7 mouse cellular contexts compared by ENCODE assay signal in the genomic region with DNA sequence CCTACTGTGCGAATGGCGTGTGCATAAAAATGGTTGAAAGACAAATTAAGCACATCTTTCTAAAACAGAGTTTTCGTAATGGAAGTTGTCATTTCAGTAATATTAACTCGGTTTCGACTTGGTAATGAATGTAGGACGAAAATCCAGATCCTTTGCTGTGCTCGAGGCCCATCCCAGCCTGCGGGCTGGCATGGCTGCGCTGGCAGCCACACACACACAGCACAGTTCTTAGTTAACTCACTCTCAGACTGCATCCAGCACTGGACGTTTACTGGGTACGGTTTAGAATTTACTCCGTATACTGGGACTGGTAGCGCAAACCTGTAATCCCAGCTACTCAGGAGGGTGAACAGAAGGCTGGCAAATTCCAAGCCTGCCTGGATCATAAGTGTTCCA. TPM values are rescaled to one million over a fixed set of nuclear protein-coding genes. Genes with fewer than 3 reads are reported as not detected.
DNase-seq lines count a peak whose midpoint lies in the region; ATAC-seq and TF ChIP-seq lines count a peak whose summit lies in the region.

No protein-coding gene starts in this region.

- no peak for TF ChIP-seq CTCF in lung, postnatal 0 days (IDR thresholded peaks at IDR 0.05)
- TF ChIP-seq CTCF in hindbrain, postnatal 0 days (IDR thresholded peaks at IDR 0.05; ENCODE audit: low read depth): no peak

- H3K9ac ChIP-seq in lung, postnatal 0 days (replicated peaks; ENCODE audit: low read depth): 0 out of 2 replicates have a peak overlapping the region, but pooled peaks have one; percentile 6
- H3K9ac ChIP-seq in embryonic facial prominence, embryonic 14.5 days (ENCODE audit: low read depth, low read length): peak overlapping the region; percentile 95
- H3K9ac ChIP-seq in hindbrain, postnatal 0 days (replicated peaks; ENCODE audit: low read length): peak overlapping the region; percentile 96

- H3K4me1 ChIP-seq in lung, postnatal 0 days (ENCODE audit: insufficient read depth, low read depth, low read length): peaks cover 8% of the 10 kb centered on the region; the same call in 1 of the 2 replicates
- peaks cover 19% of the 10 kb centered on the region for H3K4me1 ChIP-seq in embryonic facial prominence, embryonic 14.5 days (ENCODE audit: control insufficient read depth, insufficient read depth, low read length)
- H3K4me1 ChIP-seq in hindbrain, postnatal 0 days (ENCODE audit: insufficient read depth, low read length): peaks cover 10% of the 10 kb centered on the region; the same call in 1 of the 2 replicates

- no peaks in the 10 kb centered on the region for H3K9me3 ChIP-seq in lung, postnatal 0 days (ENCODE audit: low read length)
- H3K9me3 ChIP-seq in embryonic facial prominence, embryonic 14.5 days (ENCODE audit: control insufficient read depth, low read length): 0 out of 2 replicates have a peak, but pooled peaks cover 4% of the 10 kb centered on the region
- H3K9me3 ChIP-seq in hindbrain, postnatal 0 days (ENCODE audit: low read length): no peaks in the 10 kb centered on the region

- H3K4me2 ChIP-seq in lung, postnatal 0 days (replicated peaks; ENCODE audit: low read depth, low read length): peak overlapping the region; percentile 83
- H3K4me2 ChIP-seq in embryonic facial prominence, embryonic 14.5 days (ENCODE audit: low read depth, low read length): peak overlapping the region; percentile 69
- H3K4me2 ChIP-seq in hindbrain, postnatal 0 days (ENCODE audit: low read depth, low read length): peak overlapping the region; percentile 89
- peak overlapping the region; percentile 96 for H3K4me2 ChIP-seq in myocyte (ENCODE audit: low read depth)

- peak overlapping the region; percentile 98; the same call in 1 of the 2 replicates for H3K27ac ChIP-seq in lung, postnatal 0 days (ENCODE audit: low read length)
- peak overlapping the region; percentile 93 for H3K27ac ChIP-seq in embryonic facial prominence, embryonic 14.5 days (replicated peaks; ENCODE audit: low read depth, low read length)
- peak overlapping the region; percentile 94 for H3K27ac ChIP-seq in hindbrain, postnatal 0 days

- H3K79me2 ChIP-seq in myocyte (ENCODE audit: control insufficient read depth, insufficient read depth): peaks cover 41% of the 10 kb centered on the region

- 8% methylated on average over 13 of the region's 13 CpGs for WGBS in lung, postnatal 0 days
- 7% methylated on average over 13 of the region's 13 CpGs for WGBS in embryonic facial prominence, embryonic 14.5 days
- WGBS in hindbrain, postnatal 0 days: 5% methylated on average over 13 of the region's 13 CpGs

- H3ac ChIP-seq in myocyte (ENCODE audit: control insufficient read depth, insufficient read length): peak overlapping the region; percentile 96

- TF ChIP-seq EP300 in lung, postnatal 0 days (IDR thresholded peaks at IDR 0.05): 0 out of 2 replicates have a peak, but pooled peaks have one; percentile 34

- no peak for ATAC-seq in lung, postnatal 0 days
- peak; percentile 35; the same call in 1 of the 2 replicates for ATAC-seq in embryonic facial prominence, embryonic 14.5 days (ENCODE audit: low read depth)
- ATAC-seq in hindbrain, postnatal 0 days: peak; percentile 65

- DNase-seq in lung, postnatal 0 days (ENCODE audit: low spot score): no peak
- DNase-seq in lung, postnatal 25 days (ENCODE audit: low spot score): no peak
- DNase-seq in embryonic facial prominence, embryonic 14.5 days (ENCODE audit: low spot score): no peak
- DNase-seq in hindbrain, postnatal 0 days (ENCODE audit: low spot score): peak; percentile 15
- DNase-seq in spleen, postnatal 14 days (ENCODE audit: low spot score in 2 of 2): no peak
- no peak for DNase-seq in Muller cell, postnatal 12 days (ENCODE audit: inconsistent ontology term)

- H3K36me3 ChIP-seq in lung, postnatal 0 days (ENCODE audit: insufficient read depth, low read length): no peaks in the 10 kb centered on the region
- H3K36me3 ChIP-seq in embryonic facial prominence, embryonic 14.5 days (ENCODE audit: control insufficient read depth, insufficient read depth, low read length): peaks cover 9% of the 10 kb centered on the region
- no peaks in the 10 kb centered on the region; the same call in 1 of the 2 replicates for H3K36me3 ChIP-seq in hindbrain, postnatal 0 days (ENCODE audit: insufficient read depth, low read length)
- peaks cover 10% of the 10 kb centered on the region for H3K36me3 ChIP-seq in myocyte (ENCODE audit: control insufficient read depth, insufficient read depth)

- no peak for TF ChIP-seq POLR2A in myocyte (IDR thresholded peaks at IDR 0.05; ENCODE audit: insufficient read length, low read depth)

- H3K4me3 ChIP-seq in lung, postnatal 0 days (ENCODE audit: low read depth, low read length): peak overlapping the region; percentile 96
- H3K4me3 ChIP-seq in embryonic facial prominence, embryonic 14.5 days (ENCODE audit: low read depth, low read length): peak overlapping the region; percentile 99
- peak overlapping the region; percentile 97 for H3K4me3 ChIP-seq in hindbrain, postnatal 0 days (ENCODE audit: low read length)
- H3K4me3 ChIP-seq in myocyte: peak overlapping the region; percentile 62

- H3K27me3 ChIP-seq in lung, postnatal 0 days (replicated peaks; ENCODE audit: insufficient read depth, low read length): no peaks in the 10 kb centered on the region
- H3K27me3 ChIP-seq in embryonic facial prominence, embryonic 14.5 days (replicated peaks; ENCODE audit: control insufficient read depth, insufficient read depth, low read length): no peaks in the 10 kb centered on the region
- H3K27me3 ChIP-seq in hindbrain, postnatal 0 days (ENCODE audit: insufficient read depth, low read length): no peaks in the 10 kb centered on the region
- H3K27me3 ChIP-seq in myocyte (ENCODE audit: control insufficient read depth, insufficient read depth, insufficient read length): no peaks in the 10 kb centered on the region

TF ChIP-seq in myocyte, 11 proteins besides CTCF, POLR2A, EP300 and RAD21:
- TF ChIP-seq REST (IDR thresholded peaks at IDR 0.05; ENCODE audit: insufficient read depth, insufficient read length) (no peak), TCF12 (IDR thresholded peaks at IDR 0.05; ENCODE audit: insufficient read depth, poor library complexity, severe bottlenecking) (no peak), MYOG (IDR thresholded peaks at IDR 0.05; ENCODE audit: control insufficient read depth in 1 of 3, insufficient read depth in 1 of 3, insufficient read length in 2 of 3, low read depth in 2 of 3) (no peak), CEBPB (IDR thresholded peaks at IDR 0.05; ENCODE audit: insufficient read depth, poor library complexity, severe bottlenecking) (no peak), SRF (IDR thresholded peaks at IDR 0.05; ENCODE audit: control insufficient read depth, insufficient read length, low read depth) (no peak), E2F4 (IDR thresholded peaks at IDR 0.05; ENCODE audit: insufficient read depth) (no peak), USF1 (IDR thresholded peaks at IDR 0.05; ENCODE audit: low read depth) (no peak), TCF3 (IDR thresholded peaks at IDR 0.05; ENCODE audit: insufficient read length, low read depth) (no peak), MYOD1 (IDR thresholded peaks at IDR 0.05; ENCODE audit: control insufficient read depth in 1 of 3, insufficient read length in 2 of 3, low read depth in 2 of 3) (no peak), POLR2AphosphoS2 (IDR thresholded peaks at IDR 0.05; ENCODE audit: insufficient read length, low read depth) (no peak), MAX (IDR thresholded peaks at IDR 0.05; ENCODE audit: low read depth) (no peak)

RNA-seq across cellular contexts. Expression of a gene that starts 0.5 kb away (rescaled TPM):
- 16.8 and 19.7 TPM in 2 replicates for polyA plus RNA-seq in lung, postnatal 0 days (2015; fragmentation: Nextera tagmentation; extraction: Ambion mirVana)
- polyA plus RNA-seq in embryonic facial prominence, embryonic 14.5 days (2014; fragmentation: Nextera tagmentation; extraction: Ambion mirVana): 18.8 and 19.4 TPM in 2 replicates
- 20.9 and 31.5 TPM in 2 replicates for total RNA-seq in hindbrain, postnatal 0 days (2014; rRNA removed)
- polyA plus RNA-seq in hindbrain, postnatal 0 days (2015; fragmentation: Nextera tagmentation; extraction: Ambion mirVana): 12.1 and 12.5 TPM in 2 replicates
- 10.6 TPM for polyA plus RNA-seq in myocyte (2012; fragmentation: generic; extraction: Trizol)

RNA-seq across cellular contexts. Expression of a gene that starts 22.8 kb away (rescaled TPM):
- 0.25 and 0.27 TPM in 2 replicates for polyA plus RNA-seq in lung, postnatal 0 days (2015; fragmentation: Nextera tagmentation; extraction: Ambion mirVana)
- 0.13 and 0.29 TPM in 2 replicates for polyA plus RNA-seq in embryonic facial prominence, embryonic 14.5 days (2014; fragmentation: Nextera tagmentation; extraction: Ambion mirVana)
- total RNA-seq in hindbrain, postnatal 0 days (2014; rRNA removed): 0.72 TPM in 1 of 2 replicates, not detected in the other
- polyA plus RNA-seq in hindbrain, postnatal 0 days (2015; fragmentation: Nextera tagmentation; extraction: Ambion mirVana): 0.60 and 0.62 TPM in 2 replicates
- polyA plus RNA-seq in myocyte (2012; fragmentation: generic; extraction: Trizol): 0.72 TPM

RNA-seq across cellular contexts. Expression of a gene that starts 38.3 kb away (rescaled TPM):
- polyA plus RNA-seq in lung, postnatal 0 days (2015; fragmentation: Nextera tagmentation; extraction: Ambion mirVana): not detected in 2 replicates
- polyA plus RNA-seq in embryonic facial prominence, embryonic 14.5 days (2014; fragmentation: Nextera tagmentation; extraction: Ambion mirVana): 1.9 and 2.7 TPM in 2 replicates
- total RNA-seq in hindbrain, postnatal 0 days (2014; rRNA removed): 3.0 and 13.6 TPM in 2 replicates
- 0.32 TPM in 1 of 2 replicates, not detected in the other for polyA plus RNA-seq in hindbrain, postnatal 0 days (2015; fragmentation: Nextera tagmentation; extraction: Ambion mirVana)
- 5.8 TPM for polyA plus RNA-seq in myocyte (2012; fragmentation: generic; extraction: Trizol)

RNA-seq across cellular contexts. Expression of a gene that starts 59.0 kb away (rescaled TPM):
- polyA plus RNA-seq in lung, postnatal 0 days (2015; fragmentation: Nextera tagmentation; extraction: Ambion mirVana): 5.2 and 5.3 TPM in 2 replicates
- polyA plus RNA-seq in embryonic facial prominence, embryonic 14.5 days (2014; fragmentation: Nextera tagmentation; extraction: Ambion mirVana): 3.7 and 4.5 TPM in 2 replicates
- total RNA-seq in hindbrain, postnatal 0 days (2014; rRNA removed): 45.8 and 47.6 TPM in 2 replicates
- polyA plus RNA-seq in hindbrain, postnatal 0 days (2015; fragmentation: Nextera tagmentation; extraction: Ambion mirVana): 6.1 and 6.4 TPM in 2 replicates
- polyA plus RNA-seq in myocyte (2012; fragmentation: generic; extraction: Trizol): 20.4 TPM

Comparison
In these comparisons a context has a peak if more than half of its experiments do, and no peak if none do; other contexts are left out.
1. H3K9ac ChIP-seq: peak in every context shown above with its lines; median percentile 96 in hindbrain, postnatal 0 days; 95 in embryonic facial prominence, embryonic 14.5 days; 6 in lung, postnatal 0 days.